Mouse (Mus musculus) layer of hippocampus, postnatal 36 days (tissue): ENCODE measurements at regions not wholly inside any gene's neighbourhood (a gene's known extent, or its start where the extent isn't known, plus 50 kb on each side); places are given as distances from the start of the nearest gene placed in this dataset.
A peak's percentile ranks its signal among the peaks of the same experiment; 100 is the strongest.

ENCODE experiments used
- DNase-seq, 2 experiments: peaks; one replicate each; pipeline ENCODE4 v3.0.0; 2022

DNA sequence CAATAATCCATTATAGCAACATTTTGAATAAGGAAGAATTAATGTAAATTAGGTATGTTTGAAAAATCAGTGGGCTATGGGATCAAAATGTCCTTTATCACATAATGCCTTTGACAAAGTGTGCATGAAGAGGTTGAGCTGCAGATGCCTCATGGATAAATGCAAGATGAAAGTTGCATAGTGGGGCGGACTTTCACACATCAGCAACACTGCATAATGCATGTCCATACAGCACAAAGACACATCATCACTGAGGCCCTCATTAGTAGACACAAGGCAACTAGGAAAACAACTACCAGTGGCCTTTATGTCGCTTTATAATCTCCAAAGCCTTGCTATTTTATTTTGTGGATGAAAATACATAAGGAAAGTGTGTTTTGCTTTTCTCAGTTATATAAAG, 105.8 kb upstream of the Rap2b start:
- DNase-seq = no peak

- DNase-seq = peak; percentile 31 to 45
Observed at GRCm38 (mm10) chr3:61268453-61269335, 92.7 kb upstream of the Rap2b start.

DNA sequence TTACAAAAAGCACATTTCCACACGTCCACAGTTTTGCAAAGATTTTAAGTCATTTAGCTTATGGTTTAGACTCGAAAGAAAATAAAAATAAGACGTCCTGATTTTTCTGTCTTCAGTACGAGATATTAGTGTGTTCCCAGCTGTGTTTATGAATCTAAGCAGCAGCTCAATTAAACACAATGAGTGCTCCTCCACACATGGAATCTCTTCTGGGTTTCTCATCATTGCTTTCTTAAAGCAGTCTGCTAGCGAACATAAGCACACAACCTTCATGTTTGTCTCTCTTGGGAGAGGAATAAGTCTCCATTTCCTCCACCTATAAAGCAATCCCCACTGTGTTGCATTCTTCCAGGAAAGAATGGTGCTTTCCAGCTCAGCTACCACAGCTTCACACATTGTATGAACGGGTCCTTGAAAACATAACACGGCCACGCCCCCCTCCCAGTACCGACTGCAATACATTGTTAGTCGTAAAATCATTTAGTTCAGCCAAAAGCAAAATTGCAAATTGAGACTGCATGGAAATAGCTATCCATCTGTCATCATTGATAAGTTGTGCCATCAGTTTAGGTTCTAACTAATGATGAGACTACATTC, 75.4 kb upstream of the Rap2b start:
- DNase-seq = peak; percentile 21 to 37

GRCm38 (mm10) chr3:61288195-61288594, 73.2 kb upstream of the Rap2b start:
- no peak for DNase-seq

- no peak for DNase-seq
Observed at GRCm38 (mm10) chr3:61294855-61295254, 66.6 kb upstream of the Rap2b start.

- no peak for DNase-seq
Observed at GRCm38 (mm10) chr3:61297290-61297689, 64.1 kb upstream of the Rap2b start.

GRCm38 (mm10) chr3:61302214-61302613, 59.2 kb upstream of the Rap2b start:
- DNase-seq = no peak

DNA sequence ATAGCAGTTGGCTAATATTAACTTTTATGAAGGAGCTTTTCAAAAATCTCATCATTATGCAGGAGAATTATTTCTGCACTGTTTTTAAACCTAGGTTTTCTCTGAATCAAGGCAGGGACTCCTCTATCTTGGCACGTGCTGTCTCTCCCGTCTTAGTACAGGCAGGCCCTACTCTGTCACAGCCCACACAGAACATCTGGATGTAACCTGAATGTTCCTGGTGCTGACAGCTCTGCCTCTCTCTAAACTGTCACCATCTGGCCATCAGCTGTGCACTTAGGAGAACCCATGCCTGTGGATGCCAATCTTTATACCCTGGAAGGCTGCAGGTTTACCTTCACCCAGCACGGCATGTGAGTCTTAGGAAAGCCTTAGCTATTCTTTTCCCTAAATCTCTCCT, 58.0 kb upstream of the Rap2b start:
- no peak for DNase-seq

DNA sequence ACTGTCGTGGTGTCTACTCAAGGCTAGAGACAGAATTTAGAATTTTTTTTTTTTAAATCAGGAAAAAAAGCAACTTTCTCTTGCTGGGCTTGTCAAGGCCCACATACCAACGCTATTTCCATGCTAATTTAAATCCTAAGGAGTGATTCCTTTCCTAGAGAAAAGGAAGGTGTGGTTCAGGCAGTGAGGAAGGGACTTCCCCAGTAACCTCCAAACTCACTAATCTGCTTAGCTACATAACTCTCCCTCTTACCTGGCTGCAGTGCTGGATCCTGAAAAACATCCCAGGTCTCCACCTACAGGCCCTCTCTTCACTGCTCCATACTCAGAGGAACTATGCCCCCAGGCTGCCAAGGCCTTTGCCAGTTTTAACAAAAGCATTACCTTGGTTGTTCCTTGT, 55.1 kb upstream of the Rap2b start:
- no peak for DNase-seq

- DNase-seq = no peak
Observed at GRCm38 (mm10) chr3:61308764-61309163, 52.7 kb upstream of the Rap2b start.

DNA sequence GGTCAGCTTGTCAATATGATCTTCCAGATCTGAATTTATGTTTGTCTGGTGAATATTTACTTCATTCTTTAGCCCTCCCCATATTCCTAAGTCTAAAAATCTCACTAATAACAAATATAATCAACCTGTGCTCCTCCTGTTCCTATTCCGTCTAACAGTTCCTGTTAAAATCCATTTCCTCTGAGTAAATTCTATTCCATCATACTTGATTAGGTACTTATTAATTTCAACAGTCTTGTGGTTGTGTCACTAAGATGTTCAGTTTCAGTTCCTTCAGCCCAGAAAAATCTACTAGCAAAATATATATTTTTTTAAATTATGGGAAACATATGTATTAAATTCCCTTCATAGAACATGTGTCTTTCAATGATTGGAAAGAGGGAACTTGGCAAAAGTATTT, 52.2 kb upstream of the Rap2b start:
- DNase-seq = no peak
